Mouse (Mus musculus): ENCODE data around the gene Hoxd13.

Gene Hoxd13

GRCm38 (mm10) chr2:74708676-74709075 lies 40.6 kb downstream of the Hoxd13 start:
- DNase-seq (ENCODE audit: low spot score), result no peak

GRCm38 (mm10) chr2:74709465-74710419 lies 41.6 kb downstream of the Hoxd13 start:
- DNase-seq (ENCODE audit: low spot score), result no peak

- DNase-seq (ENCODE audit: low spot score), result no peak
Observed at GRCm38 (mm10) chr2:74710929-74711543, 42.9 kb downstream of the Hoxd13 start.

- no peak for DNase-seq (ENCODE audit: low spot score)
Observed at GRCm38 (mm10) chr2:74711721-74712621, 43.9 kb downstream of the Hoxd13 start, which contains the start of the genes Hoxd3 and Hoxd4. Hoxd3 (plus strand) TSS chr2:74711927. Hoxd4 (plus strand) TSS chr2:74711929.

- DNase-seq (ENCODE audit: low spot score), result no peak
Observed at GRCm38 (mm10) chr2:74713239-74714150, 45.4 kb downstream of the Hoxd13 start.

GRCm38 (mm10) chr2:74714156-74714789 lies 46.2 kb downstream of the Hoxd13 start:
- no peak for DNase-seq (ENCODE audit: low spot score)

DNA sequence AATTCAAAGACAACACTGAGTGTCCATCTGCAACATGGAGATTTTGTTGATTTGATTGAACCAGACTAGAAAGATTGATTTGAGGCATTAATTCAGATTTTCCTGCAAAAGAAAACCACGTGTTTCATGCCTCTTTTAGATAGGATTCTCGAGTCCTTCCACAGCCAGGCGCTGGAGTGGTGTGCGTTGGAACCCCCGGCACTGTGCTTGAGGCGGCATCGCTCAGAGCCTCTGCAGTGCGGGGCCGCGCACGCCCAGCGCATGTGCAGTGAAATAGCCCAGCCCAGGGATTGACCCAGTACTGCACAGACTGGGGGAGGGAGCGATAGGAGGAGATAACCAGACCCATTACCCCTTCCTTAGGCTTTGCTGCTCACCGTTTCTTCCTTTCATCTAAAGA lies 46.8 kb downstream of the Hoxd13 start:
- no peak for DNase-seq (ENCODE audit: low spot score)

DNA sequence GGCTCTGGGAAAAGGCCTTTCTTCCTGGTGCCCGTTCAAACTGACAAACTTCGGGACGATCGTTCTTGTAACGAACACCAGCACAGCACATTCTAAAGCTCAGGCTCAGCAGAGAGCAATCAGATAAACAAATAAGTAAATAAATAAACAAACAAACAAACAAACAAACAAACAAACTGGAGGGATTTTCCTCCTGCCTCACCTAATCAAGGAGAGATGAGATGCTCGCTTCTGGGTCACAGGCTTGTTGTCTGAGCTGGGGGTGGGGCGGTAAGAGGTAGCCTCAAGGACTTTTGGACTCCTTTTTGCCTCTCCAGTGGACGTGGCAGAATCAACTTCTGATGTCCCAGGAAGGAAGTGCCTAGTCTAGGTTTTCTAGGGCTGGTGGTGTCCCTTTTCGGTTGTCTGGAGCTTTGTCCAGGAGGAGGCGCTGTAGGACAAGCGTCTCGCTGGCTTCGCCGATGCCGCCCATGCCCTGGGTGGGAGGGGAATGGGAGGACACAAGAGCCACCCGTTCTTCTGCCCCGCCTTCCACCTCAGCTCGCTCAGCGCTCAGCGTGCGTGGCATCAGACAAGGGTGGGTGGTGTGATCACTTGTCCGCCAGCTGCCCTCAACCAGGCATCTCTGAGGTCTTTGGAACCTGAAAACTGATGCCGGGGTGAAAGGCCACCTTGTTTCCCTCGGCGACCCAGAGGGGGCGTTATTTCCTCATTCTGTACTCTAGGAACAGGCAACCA lies 47.6 kb downstream of the Hoxd13 start:
- peak; percentile 73 for DNase-seq (ENCODE audit: low spot score)

DNA sequence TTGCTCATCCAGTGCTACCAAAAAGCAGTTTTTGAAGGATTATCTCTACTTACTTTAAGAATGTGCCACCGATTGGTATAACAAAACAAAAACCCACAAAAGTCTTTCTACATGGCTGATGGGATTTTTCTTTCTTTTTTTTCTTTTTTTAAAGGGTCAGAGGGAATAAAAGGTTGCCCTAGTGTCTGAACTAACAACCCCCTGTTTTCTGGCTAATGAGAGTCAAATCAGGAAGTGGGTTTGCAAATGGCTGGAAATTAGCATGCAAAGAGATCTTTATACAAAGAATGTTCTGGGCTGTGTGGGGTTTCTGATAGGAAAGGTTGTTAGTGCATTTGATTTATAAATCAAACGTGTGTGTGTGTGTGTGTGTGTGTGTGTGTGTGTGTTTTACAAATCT lies 52.3 kb downstream of the Hoxd13 start:
- no peak for DNase-seq (ENCODE audit: low spot score)

- no peak for DNase-seq (ENCODE audit: low spot score)
Observed at GRCm38 (mm10) chr2:74720955-74721491, 52.9 kb downstream of the Hoxd13 start.
